Mouse (Mus musculus): ENCODE measurements around the gene Chmp1a. TPM values are rescaled to one million over a fixed set of nuclear protein-coding genes. Genes with fewer than 3 reads are reported as not detected.
"Not testable (repeated sequence)": the region's sequence is repeated elsewhere in the genome, so short reads cannot be mapped to it uniquely, and the experiment has no call there.

The Chmp1a gene
- total RNA-seq, 2 experiments from 2014 or later: 111 to 130 TPM

- peak; percentile 75 to 77 for DNase-seq (ENCODE audit: extremely low spot score in 1 of 2, low spot score in 2 of 2)
- intact Hi-C loops (cut with DNase I): no loop called here
Observed at GRCm38 (mm10) chr8:123234918-123235519, 22.5 kb upstream of the Chmp1a start.

GRCm38 (mm10) chr8:123233760-123234159 is 21.2 kb upstream of the Chmp1a start:
- DNase-seq (ENCODE audit: extremely low spot score in 1 of 2, low spot score in 2 of 2): no peak
- intact Hi-C loops (cut with DNase I): no loop called here

GRCm38 (mm10) chr8:123233300-123233699 is 20.7 kb upstream of the Chmp1a start:
- DNase-seq (ENCODE audit: extremely low spot score in 1 of 2, low spot score in 2 of 2): no peak
- intact Hi-C loops (cut with DNase I): no loop called here

GRCm38 (mm10) chr8:123232553-123232952 is 20.0 kb upstream of the Chmp1a start:
- intact Hi-C loops (cut with DNase I): no loop called here

GRCm38 (mm10) chr8:123231742-123232141 is 19.2 kb upstream of the Chmp1a start:
- intact Hi-C loops (cut with DNase I): no loop called here
- DNase-seq (ENCODE audit: extremely low spot score in 1 of 2, low spot score in 2 of 2): no peak

More at GRCm38 (mm10) chr8:123232553-123232952, 20.0 kb upstream of the Chmp1a start:
- DNase-seq (ENCODE audit: extremely low spot score in 1 of 2, low spot score in 2 of 2): no peak

- intact Hi-C loops (cut with DNase I); DNase-seq (ENCODE audit: extremely low spot score in 1 of 2, low spot score in 2 of 2): not testable (repeated sequence)
Observed at GRCm38 (mm10) chr8:123230326-123230725, 17.8 kb upstream of the Chmp1a start.

DNA sequence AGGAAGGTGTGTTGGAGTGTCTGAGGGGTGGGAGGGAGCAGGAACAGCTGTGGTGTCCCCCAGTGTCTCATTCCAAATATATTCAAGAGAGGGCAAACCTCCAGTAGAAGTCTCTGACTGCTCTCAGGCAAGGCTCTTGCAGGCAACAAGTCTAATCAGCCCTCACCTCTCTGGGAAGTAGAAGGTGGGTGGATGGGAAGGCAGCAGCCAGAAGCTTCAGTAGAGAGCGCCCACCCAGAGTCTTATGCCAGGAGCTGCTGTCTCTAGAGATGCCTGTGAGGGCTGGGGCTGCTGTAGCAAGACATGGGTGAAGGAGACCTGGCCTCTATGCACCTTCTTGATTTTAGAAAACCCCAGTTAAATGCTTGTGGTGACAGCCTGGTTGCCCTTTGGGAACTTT is 15.9 kb upstream of the Chmp1a start:
- no peak for DNase-seq (ENCODE audit: extremely low spot score in 1 of 2, low spot score in 2 of 2)
- intact Hi-C loops (cut with DNase I): no loop called here

DNA sequence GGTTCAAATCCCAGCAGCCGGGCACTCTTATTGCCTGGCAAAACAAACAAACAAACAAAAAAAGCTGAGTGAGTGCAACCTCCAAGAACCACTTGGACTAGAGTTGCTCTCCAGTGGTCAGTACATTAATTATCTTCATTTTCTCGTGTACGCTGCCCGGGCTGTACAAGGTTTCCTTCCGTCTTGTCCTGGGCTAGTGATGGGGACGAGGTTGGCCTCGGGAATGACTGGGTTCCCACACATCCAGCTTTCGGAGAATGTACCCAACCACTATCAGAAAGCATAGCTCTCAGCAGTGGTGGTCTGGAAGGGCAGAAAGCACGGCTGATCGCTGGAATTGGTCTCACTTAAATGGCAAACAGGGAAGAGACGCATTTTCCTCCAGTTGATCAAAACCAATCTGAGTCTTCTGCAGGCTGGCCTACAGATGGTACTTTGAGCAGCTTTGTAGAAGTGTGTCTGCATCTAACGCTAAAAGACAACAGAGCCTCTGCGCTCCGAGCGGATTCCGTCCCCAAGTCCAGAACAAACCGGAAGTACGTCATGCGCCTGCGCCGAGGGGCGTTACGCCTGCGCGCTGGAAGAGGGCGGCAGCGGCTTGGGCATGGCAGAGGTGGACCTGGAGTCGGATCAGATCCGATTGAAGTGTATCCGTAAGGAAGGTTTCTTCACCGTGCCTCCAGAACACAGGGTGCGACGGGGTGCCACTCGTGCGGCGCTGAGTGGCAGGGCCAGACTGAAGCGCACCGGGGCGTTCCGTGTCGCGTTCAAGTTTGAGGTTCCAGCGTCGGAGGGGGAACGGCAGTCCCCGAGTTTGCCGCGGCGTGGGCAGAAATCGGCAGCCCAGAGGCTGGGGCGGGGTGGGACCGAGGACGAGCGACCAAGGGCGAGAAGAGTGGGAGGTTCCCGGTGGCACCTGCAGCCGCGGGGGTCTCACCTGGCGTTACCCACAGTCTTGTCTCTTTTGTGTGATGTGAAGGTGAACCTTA is 12.0 kb upstream of the Chmp1a start, which contains the start of gene Cdk10:
Cdk10 (plus strand) TSS at position 565 of the 989 bp plus-strand sequence.
- intact Hi-C loops (cut with DNase I): no loop called here
- DNase-seq (ENCODE audit: extremely low spot score in 1 of 2, low spot score in 2 of 2): peak; percentile 90 to 95

DNA sequence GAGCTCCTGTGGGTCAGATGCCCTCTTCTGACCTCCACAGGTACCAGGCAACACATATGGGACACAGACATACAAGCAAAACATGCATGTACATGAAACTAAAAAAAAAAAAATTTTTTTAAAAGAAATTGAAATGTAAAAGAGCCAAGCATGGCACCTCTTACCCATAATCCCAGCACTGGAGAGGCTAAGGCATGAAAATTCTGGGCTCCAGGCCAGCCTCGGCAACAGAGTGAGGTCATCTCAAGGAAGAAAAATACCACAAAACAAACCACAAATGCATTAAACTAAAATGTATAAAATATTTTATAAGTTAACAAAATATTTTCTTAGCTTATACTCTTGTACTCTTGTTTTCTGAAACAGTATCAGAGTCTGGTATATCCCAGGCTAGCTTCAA is 8.4 kb upstream of the Chmp1a start:
- DNase-seq (ENCODE audit: extremely low spot score in 1 of 2, low spot score in 2 of 2): no peak
- intact Hi-C loops (cut with DNase I): no loop called here

- intact Hi-C loops (cut with DNase I): no loop called here
- no peak for DNase-seq (ENCODE audit: extremely low spot score in 1 of 2, low spot score in 2 of 2)
Observed at GRCm38 (mm10) chr8:123215430-123215829, 2.9 kb upstream of the Chmp1a start.

DNA sequence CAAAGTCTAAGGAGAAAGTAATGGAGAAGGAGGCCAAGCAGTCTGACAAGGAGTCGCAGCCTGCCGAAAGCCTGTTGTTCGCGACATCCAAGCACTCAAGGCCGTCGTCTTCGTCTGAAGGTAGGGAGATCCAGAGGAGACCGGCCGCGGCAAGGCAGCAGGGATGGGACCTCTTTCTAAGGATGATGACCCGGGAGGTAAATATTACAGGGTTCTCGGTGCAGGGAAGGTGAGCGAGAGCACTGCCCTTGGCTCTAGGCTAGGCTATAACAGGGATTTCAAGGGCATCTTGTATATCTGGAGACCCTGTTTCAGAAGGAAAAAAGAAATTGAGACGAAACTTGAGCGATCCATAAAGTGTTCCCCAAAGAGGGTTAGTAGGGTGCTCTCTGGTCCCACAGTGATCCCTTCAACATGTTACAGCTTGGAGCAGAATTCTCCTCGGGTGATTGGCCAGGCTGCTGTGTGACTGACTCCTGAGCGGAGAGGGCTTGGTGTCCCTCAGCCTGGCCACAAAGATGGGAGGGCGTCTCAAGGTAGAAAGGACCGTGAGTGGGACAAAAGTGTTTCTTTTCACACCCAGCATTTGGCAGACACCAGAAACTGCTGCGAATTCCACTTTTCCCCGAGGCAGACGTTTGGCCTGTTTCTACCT is 682 bp upstream of the Chmp1a start:
- intact Hi-C loops (cut with DNase I): no loop called here
- DNase-seq (ENCODE audit: extremely low spot score in 1 of 2, low spot score in 2 of 2): no peak

GRCm38 (mm10) chr8:123211876-123212275 is 687 bp downstream of the Chmp1a start:
- no peak for DNase-seq (ENCODE audit: extremely low spot score in 1 of 2, low spot score in 2 of 2)
- intact Hi-C loops (cut with DNase I): no loop called here

DNA sequence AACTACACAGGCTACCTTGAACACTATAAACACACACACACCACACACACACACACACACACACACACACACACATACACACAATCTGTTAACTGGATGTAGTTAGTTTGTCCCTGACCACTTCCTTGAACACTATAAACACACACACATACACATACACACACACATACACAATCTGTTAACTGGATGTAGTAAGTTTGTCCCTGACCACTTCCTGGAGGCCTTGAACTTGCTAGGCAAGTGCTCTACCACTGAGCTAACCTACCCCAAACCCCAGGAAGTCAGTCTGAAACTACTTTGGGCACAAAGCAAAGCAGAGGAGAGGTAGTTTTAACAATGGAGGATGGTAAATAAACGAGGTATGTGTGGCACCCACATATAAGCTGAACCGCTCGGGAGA is 9.0 kb downstream of the Chmp1a start:
- intact Hi-C loops (cut with DNase I): loop anchor here (5.0 kb wide), 1 partner anchor 96 kb away; no protein-coding TSS in a partner anchor

GRCm38 (mm10) chr8:123202288-123202687 is 10.3 kb downstream of the Chmp1a start:
- intact Hi-C loops (cut with DNase I): loop anchor here (5.0 kb wide), 1 partner anchor 95 kb away; no protein-coding TSS in a partner anchor
- peak; percentile 64 to 75 for DNase-seq (ENCODE audit: extremely low spot score in 1 of 2, low spot score in 2 of 2)

More for the DNA sequence above, 9.0 kb downstream of the Chmp1a start:
- no peak for DNase-seq (ENCODE audit: extremely low spot score in 1 of 2, low spot score in 2 of 2)

- intact Hi-C loops (cut with DNase I): loop anchor here (5.0 kb wide), 2 partner anchors 93 to 363 kb away; no protein-coding TSS in a partner anchor
Observed at GRCm38 (mm10) chr8:123199864-123200263, 12.7 kb downstream of the Chmp1a start.

GRCm38 (mm10) chr8:123197016-123197415 is 15.5 kb downstream of the Chmp1a start:
- intact Hi-C loops (cut with DNase I): loop anchor here (5.0 kb wide), 1 partner anchor 360 kb away; no protein-coding TSS in a partner anchor
- DNase-seq (ENCODE audit: extremely low spot score in 1 of 2, low spot score in 2 of 2): not testable (repeated sequence)

More at GRCm38 (mm10) chr8:123199864-123200263, 12.7 kb downstream of the Chmp1a start:
- no peak for DNase-seq (ENCODE audit: extremely low spot score in 1 of 2, low spot score in 2 of 2)

- DNase-seq (ENCODE audit: extremely low spot score in 1 of 2, low spot score in 2 of 2): no peak
- intact Hi-C loops (cut with DNase I): no loop called here
Observed at GRCm38 (mm10) chr8:123193771-123194170, 18.8 kb downstream of the Chmp1a start.

- intact Hi-C loops (cut with DNase I): no loop called here
- no peak for DNase-seq (ENCODE audit: extremely low spot score in 1 of 2, low spot score in 2 of 2)
Observed at GRCm38 (mm10) chr8:123191908-123192307, 20.7 kb downstream of the Chmp1a start.

GRCm38 (mm10) chr8:123190678-123191077 is 21.9 kb downstream of the Chmp1a start:
- intact Hi-C loops (cut with DNase I): no loop called here
- DNase-seq (ENCODE audit: extremely low spot score in 1 of 2, low spot score in 2 of 2): peak; percentile 49 to 85

All from left cerebral cortex, postnatal 10 days (tissue).